Mouse (Mus musculus): ENCODE results near the gene Zfp784.
"Not testable (repeated sequence)": the region's sequence is repeated elsewhere in the genome, so short reads cannot be mapped to it uniquely, and the experiment has no call there.

The Zfp784 gene

GRCm38 (mm10) chr7:5020685-5021084 is 17.6 kb downstream of the Zfp784 start:
- no peak for DNase-seq (ENCODE audit: low read depth, low spot score)

- peak; percentile 100 for DNase-seq (ENCODE audit: low read depth, low spot score)
Observed at GRCm38 (mm10) chr7:5020000-5020681, 18.1 kb downstream of the Zfp784 start, which contains the start of the genes Zfp865 and Ccdc106. TSS of gene Zfp865 (plus strand) at chr7:5020376. TSS of gene Ccdc106 (plus strand) at chr7:5020553.

- DNase-seq (ENCODE audit: low read depth, low spot score), result not testable (repeated sequence)
Observed at GRCm38 (mm10) chr7:5019576-5019975, 18.7 kb downstream of the Zfp784 start.

GRCm38 (mm10) chr7:5017931-5018330 is 20.3 kb downstream of the Zfp784 start:
- DNase-seq (ENCODE audit: low read depth, low spot score), result no peak

- no peak for DNase-seq (ENCODE audit: low read depth, low spot score)
Observed at GRCm38 (mm10) chr7:5017352-5017751, 20.9 kb downstream of the Zfp784 start.

GRCm38 (mm10) chr7:5016920-5017319 is 21.3 kb downstream of the Zfp784 start:
- DNase-seq (ENCODE audit: low read depth, low spot score), result no peak

- DNase-seq (ENCODE audit: low read depth, low spot score), result no peak
Observed at GRCm38 (mm10) chr7:5016057-5016456, 22.2 kb downstream of the Zfp784 start.

GRCm38 (mm10) chr7:5015118-5016001 is 22.9 kb downstream of the Zfp784 start, which contains the start of gene Gm44973:
TSS of gene Gm44973 (plus strand) at chr7:5015496.
- DNase-seq (ENCODE audit: low read depth, low spot score), result peak; percentile 98

- peak; percentile 99 for DNase-seq (ENCODE audit: low read depth, low spot score)
Observed at GRCm38 (mm10) chr7:5014251-5015117, 23.8 kb downstream of the Zfp784 start, which contains the start of the genes Zfp524 and Fiz1. TSS of gene Zfp524 (plus strand) at chr7:5014415. TSS of gene Fiz1 (minus strand) at chr7:5014697.

- no peak for DNase-seq (ENCODE audit: low read depth, low spot score)
Observed at GRCm38 (mm10) chr7:5012681-5013513, 25.3 kb downstream of the Zfp784 start.

- DNase-seq (ENCODE audit: low read depth, low spot score), result no peak
Observed at GRCm38 (mm10) chr7:5008229-5008628, 30.0 kb downstream of the Zfp784 start.

- not testable (repeated sequence) for DNase-seq (ENCODE audit: low read depth, low spot score)
Observed at GRCm38 (mm10) chr7:5002876-5003275, 35.4 kb downstream of the Zfp784 start.

- peak; percentile 48 for DNase-seq (ENCODE audit: low read depth, low spot score)
Observed at GRCm38 (mm10) chr7:4999876-5000275, 38.4 kb downstream of the Zfp784 start.

- no peak for DNase-seq (ENCODE audit: low read depth, low spot score)
Observed at GRCm38 (mm10) chr7:4996934-4997333, 41.3 kb downstream of the Zfp784 start.

- DNase-seq (ENCODE audit: low read depth, low spot score), result peak; percentile 98
Observed at GRCm38 (mm10) chr7:4996003-4996895, 42.0 kb downstream of the Zfp784 start, which contains the start of gene Zfp579. TSS of gene Zfp579 (minus strand) at chr7:4996158.

GRCm38 (mm10) chr7:4995268-4996002 is 42.8 kb downstream of the Zfp784 start:
- DNase-seq (ENCODE audit: low read depth, low spot score), result no peak

GRCm38 (mm10) chr7:4993999-4994788 is 44.1 kb downstream of the Zfp784 start:
- peak; percentile 27 for DNase-seq (ENCODE audit: low read depth, low spot score)

Data from brain, adult 2 months (tissue).